Mouse (Mus musculus) heart, embryonic 14.5 days (tissue): ENCODE results near the gene Rfx6. TPM values are rescaled to one million over a fixed set of nuclear protein-coding genes. Genes with fewer than 3 reads are reported as not detected.

Experiments used
- polyA plus RNA-seq: library from polyadenylated mRNA; unstranded; fragments of >200 nt; fragmentation: Nextera tagmentation; extraction: Ambion mirVana; gene quantifications from 2 replicates; pipeline ENCODE4 v1.2.1, GENCODE M21; 2014

The Rfx6 gene
- polyA plus RNA-seq, 1 experiment from 2014 or later: not detected

Other genes starting within 250 kb of the Rfx6 start
- 3.1 TPM in 1 of 2 replicates, not detected in the other for gene Gm49339, start 197.1 kb upstream of the Rfx6 start, polyA plus RNA-seq
- 1.2 and 2.8 TPM in 2 replicates for gene Lilr4b, start 197.1 kb upstream of the Rfx6 start, polyA plus RNA-seq
- 4.3 and 4.6 TPM in 2 replicates for gene Lilrb4a, start 186.8 kb upstream of the Rfx6 start, polyA plus RNA-seq
- not detected in 2 replicates for gene Fam162b, start 87.2 kb upstream of the Rfx6 start, polyA plus RNA-seq
- not detected in 2 replicates for gene Gprc6a, start 46.3 kb upstream of the Rfx6 start, polyA plus RNA-seq